Mouse (Mus musculus): Measurements from ENCODE around the gene Dirc2.

The Dirc2 gene

GRCm38 (mm10) chr16:35768785-35769642 is at the start of gene Dirc2:
TSS of gene Dirc2 (minus strand) at chr16:35769356.
- DNase-seq = peak; percentile 85

GRCm38 (mm10) chr16:35817255-35818089 is 48.3 kb upstream of the Dirc2 start:
- DNase-seq = peak; percentile 82

GRCm38 (mm10) chr16:35813119-35813518 is 44.0 kb upstream of the Dirc2 start:
- no peak for DNase-seq

- DNase-seq = no peak
Measured at GRCm38 (mm10) chr16:35808838-35809237, 39.7 kb upstream of the Dirc2 start.

- no peak for DNase-seq
Measured at GRCm38 (mm10) chr16:35807663-35807992, 38.5 kb upstream of the Dirc2 start.

GRCm38 (mm10) chr16:35806973-35807662 is 38.0 kb upstream of the Dirc2 start:
- DNase-seq = no peak

GRCm38 (mm10) chr16:35803723-35804122 is 34.6 kb upstream of the Dirc2 start:
- DNase-seq = no peak

GRCm38 (mm10) chr16:35802163-35802562 is 33.0 kb upstream of the Dirc2 start:
- no peak for DNase-seq

- no peak for DNase-seq
Measured at GRCm38 (mm10) chr16:35791962-35792521, 22.9 kb upstream of the Dirc2 start.

- DNase-seq = no peak
Measured at GRCm38 (mm10) chr16:35788330-35788729, 19.2 kb upstream of the Dirc2 start.

GRCm38 (mm10) chr16:35787568-35788189 is 18.5 kb upstream of the Dirc2 start:
- no peak for DNase-seq

GRCm38 (mm10) chr16:35787163-35787562 is 18.0 kb upstream of the Dirc2 start:
- no peak for DNase-seq

GRCm38 (mm10) chr16:35784134-35784725 is 15.1 kb upstream of the Dirc2 start:
- no peak for DNase-seq

GRCm38 (mm10) chr16:35783207-35783573 is 14.0 kb upstream of the Dirc2 start:
- DNase-seq = no peak

GRCm38 (mm10) chr16:35782451-35783206 is 13.5 kb upstream of the Dirc2 start:
- DNase-seq = no peak

- DNase-seq = no peak
Measured at GRCm38 (mm10) chr16:35781651-35782050, 12.5 kb upstream of the Dirc2 start.

GRCm38 (mm10) chr16:35781096-35781495 is 11.9 kb upstream of the Dirc2 start:
- no peak for DNase-seq

GRCm38 (mm10) chr16:35779681-35780080 is 10.5 kb upstream of the Dirc2 start:
- no peak for DNase-seq

- DNase-seq = no peak
Measured at GRCm38 (mm10) chr16:35777768-35778167, 8.6 kb upstream of the Dirc2 start.

GRCm38 (mm10) chr16:35776737-35777136 is 7.6 kb upstream of the Dirc2 start:
- no peak for DNase-seq

- DNase-seq = no peak
Measured at GRCm38 (mm10) chr16:35775835-35776234, 6.7 kb upstream of the Dirc2 start.

Measured in right cerebral cortex, adult 18-20 months (tissue).